Mouse (Mus musculus) NIH3T3 (cell line): ENCODE data around the gene Eci3.
"Not testable (repeated sequence)": the region's sequence is repeated elsewhere in the genome, so short reads cannot be mapped to it uniquely, and the experiment has no call there.

Experiments used
- DNase-seq: peaks from one replicate; pipeline ENCODE4 v3.0.0-alpha.2; 2012; ENCODE audit warnings: low read depth

Eci3 gene

DNA sequence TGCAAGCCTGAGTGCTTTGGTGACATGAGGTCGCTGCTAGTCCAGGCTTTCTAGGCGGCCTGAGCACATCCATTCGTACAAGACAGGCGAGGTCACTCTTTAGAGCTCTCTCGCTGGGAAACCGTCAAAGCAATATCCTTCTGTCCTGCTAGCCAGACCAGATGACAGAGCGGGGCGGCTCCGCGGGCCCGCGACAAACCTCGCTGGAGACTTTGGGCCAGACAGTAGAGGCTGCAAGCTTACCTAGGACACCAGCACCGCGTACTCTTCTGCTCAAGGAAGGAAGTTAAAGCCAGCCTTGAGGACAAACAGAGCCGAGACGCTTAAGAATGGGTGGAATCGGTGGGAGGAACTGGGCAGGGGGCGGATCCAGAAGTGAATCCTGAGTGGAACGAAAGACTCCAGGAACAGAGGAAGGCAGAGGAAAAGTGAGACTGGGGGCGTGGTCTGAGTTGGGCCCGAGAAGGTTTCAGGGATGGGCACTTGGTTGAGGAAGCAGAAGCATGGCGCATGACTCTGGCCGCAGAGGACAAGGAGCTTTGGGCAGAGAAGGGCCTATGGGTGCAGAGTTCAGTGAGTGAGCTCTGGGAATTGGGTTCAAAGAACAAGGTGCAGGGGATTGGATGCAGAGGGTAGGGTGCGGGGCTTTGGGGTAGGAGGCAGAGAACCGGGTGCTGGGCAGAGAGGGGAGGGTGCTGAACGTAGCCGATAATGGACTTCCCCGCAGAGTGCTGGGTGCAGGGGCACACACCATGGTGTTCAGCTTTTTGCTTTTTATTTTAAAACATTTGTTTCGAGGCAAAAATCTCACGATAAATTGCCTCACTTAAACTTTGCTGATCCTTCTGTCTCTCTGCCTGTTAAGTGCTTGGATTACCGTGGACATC is at the start of gene Eci3:
Gene Eci3, minus strand, starts transcription at position 300 of the 887 bp plus-strand sequence.
- DNase-seq: no peak

DNA sequence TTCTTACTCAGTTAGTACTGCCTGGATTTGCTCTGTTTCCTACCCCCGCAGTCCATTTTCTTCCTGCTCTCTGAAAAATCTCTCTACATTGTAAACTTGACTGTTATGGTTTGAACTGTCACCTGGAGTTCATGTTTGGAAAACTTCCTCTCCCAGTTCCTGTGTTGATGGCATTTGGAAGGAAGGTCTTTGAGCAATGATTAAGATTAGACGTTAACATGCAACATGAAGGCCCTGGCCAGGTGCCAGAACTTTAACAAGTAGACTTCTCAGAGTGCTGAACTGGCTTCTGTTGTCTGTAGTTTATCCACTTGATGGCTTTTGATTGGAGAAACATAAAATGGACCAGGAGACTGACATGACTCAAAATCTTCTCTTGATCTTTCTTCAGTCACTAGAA is 32.3 kb upstream of the Eci3 start:
- peak; percentile 9 for DNase-seq

DNA sequence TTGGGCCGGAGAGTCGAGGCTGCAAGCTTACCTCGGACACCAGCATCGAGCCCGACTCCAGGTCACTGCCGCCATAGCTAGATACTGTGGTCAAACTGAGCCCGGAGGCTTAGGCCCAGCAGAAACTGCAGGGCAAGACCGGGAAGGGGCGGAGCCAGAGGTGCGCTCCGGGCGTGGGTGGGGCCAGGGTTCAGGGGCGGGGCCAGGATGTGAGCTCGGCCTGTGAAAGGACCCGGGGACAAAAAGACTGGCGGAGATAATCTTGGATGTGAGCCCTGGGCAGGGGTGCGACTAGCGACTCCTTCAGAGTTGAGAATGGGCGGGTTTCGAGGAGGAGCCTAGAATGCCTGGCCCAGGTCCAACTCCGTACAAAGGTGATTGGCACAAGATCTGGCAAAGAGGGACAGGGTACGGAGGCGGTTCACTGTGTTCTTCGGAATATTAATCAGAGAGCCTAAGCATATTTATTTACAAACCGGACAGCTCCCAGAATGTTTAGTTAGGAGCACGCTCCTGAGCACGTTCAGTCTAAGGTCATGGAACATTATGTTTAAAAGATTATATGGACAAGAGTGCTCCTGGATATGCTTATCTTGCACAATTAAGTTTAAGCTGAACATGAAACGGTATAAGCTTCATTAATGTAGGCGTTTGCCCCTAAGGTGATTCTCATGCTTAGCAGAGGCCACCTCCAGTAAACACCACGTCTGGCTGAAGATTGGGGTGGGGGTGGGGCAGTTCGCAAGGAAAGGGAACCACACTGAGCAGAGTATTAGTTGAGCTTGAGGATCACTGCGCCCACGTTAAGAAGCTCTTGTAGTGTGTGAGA is 30.6 kb upstream of the Eci3 start:
- peak; percentile 94 for DNase-seq

DNA sequence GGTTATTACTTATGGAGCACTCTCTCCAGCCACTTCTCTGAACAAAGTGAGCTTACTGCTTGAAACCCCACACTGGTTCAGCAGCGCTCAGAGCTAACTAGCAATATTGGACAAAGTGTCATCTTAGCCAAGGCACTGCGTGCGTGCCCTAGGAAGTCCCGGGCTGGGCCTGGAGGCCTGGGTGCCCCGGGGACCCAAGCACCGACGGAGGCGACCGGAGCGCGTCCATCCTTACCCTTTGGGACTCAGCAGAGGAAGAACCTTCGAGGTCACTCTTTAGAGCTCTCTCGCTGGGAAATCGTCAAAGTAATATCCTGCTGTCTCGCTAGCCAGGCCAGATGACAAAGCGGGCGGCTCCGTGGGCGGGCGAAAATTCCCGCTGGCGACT is 30.0 kb upstream of the Eci3 start:
- no peak for DNase-seq

DNA sequence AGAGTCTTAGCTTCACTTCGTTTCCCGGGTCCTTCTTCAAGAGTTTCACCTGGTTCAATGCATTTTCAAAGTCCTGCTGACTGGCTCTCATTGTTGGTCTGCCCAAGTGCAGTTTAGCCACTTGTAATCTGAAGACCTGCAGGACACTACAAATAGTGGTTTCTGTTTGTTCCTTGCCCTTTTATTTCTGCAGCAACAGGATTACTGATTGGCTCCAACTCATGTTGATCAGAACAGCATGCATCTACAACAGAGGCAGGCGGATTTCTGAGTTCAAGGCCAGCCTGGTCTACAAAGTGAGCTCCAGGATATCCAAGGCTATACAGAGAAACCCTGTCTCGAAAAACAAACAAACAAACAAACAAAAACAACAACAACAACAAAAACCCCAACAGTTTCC is 29.5 kb upstream of the Eci3 start:
- DNase-seq: peak; percentile 8

DNA sequence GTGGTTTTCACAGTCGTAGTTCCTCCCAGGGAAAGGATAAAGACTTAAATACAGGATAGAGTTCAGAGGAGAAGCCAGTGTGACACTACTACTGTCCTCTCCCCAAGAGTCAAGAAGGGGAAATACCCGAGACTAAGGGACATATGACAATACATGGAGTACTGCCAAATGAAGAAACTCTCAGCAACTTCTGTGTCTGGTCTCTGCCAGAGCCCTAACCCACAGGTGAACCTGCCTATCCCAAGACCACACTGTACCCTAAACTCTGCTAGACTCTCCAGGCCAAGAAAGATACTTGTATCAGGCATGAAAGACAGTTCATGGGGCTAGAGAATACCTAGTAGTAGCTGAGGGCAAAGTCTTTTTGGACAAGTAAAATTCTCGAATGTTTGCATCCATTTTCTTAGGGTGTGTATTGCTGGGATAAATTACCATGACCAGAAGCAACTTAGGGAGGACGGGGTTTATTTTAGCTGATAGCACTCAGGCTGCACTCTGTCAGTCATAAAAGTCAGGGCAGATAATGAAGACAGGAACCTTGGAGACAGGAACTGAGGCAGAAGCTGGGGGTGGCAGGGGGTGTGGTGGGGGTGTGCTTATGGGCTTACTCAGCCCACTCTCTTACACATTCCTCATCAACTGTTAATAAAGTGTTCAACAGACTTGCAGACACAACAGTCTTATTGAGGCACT is 28.1 kb upstream of the Eci3 start:
- no peak for DNase-seq

DNA sequence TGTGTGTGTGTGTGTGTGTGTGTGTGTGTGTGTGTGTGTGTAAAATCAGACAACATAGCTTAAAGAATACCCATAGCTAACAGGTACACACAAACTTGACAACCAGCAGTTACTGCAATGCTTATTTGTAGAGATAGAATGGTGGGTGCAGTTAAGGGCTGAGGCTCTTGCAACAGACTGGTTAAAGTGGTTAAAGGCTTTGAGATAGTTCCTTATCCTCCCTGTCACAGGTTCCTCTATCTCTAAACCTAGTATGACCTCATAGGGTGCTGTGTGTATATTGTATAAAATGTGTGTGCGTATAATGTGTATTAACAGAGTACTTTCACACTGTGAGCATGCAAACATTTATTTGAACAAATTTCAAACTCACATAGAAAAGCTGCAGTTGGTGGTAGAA is 19.9 kb upstream of the Eci3 start:
- DNase-seq: not testable (repeated sequence)

DNA sequence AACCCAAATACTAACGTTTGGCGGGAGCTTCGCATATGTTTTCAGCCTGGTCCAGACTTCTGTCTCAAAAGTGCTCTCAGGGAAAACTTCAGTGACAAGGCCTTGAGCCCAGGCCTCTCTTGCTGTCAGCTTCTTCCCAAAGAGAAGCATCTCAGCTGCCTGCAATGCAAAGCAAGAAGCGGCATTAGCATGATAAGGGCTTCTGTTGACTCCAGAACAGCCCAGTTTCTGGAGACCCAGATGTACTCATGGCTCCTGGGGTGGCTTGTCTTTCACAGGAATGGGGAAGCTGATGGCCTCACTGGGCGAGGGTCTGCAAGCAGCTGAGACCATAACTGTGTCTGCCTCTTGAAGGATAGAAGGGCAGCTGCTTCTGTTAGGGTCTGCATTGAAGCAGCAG is 15.0 kb upstream of the Eci3 start:
- not testable (repeated sequence) for DNase-seq

DNA sequence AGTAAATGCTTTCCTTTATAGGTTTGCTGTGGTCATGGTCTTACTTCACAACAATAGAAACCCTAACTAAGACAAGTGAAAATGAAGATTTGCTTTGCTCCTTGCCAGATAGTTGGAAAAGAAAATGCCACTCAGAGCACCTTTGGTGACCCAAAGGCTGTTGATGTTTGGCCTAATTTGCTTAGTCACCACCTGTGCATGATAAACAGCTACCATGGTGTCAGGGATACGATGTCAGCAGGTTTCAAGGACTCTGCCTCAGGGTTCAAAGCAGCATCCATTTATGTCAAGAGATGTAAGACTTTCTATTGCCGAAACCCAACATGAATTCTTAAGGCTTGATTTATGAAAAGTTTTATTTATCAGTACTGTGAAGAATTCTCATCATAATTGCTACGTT is 13.8 kb upstream of the Eci3 start:
- DNase-seq: no peak

DNA sequence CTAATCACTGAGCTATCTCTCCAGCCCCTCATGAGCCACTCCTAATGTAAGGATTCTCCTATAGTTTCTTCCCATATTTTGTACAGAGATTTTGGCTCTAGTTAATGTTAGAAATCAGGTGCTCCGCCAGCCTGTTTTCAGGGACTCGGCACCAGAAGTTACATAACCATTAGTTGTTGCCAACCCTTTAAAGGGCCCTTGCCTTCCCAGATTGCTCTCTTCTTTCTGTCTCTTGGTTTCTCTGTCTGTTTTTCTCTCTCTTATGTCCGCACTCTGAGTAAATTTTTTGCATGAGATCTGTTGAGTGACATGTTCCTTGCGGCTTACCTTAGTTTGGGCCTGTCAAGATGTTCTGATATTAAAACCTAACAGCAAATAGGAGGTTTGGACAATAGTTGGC is 12.5 kb upstream of the Eci3 start:
- no peak for DNase-seq

DNA sequence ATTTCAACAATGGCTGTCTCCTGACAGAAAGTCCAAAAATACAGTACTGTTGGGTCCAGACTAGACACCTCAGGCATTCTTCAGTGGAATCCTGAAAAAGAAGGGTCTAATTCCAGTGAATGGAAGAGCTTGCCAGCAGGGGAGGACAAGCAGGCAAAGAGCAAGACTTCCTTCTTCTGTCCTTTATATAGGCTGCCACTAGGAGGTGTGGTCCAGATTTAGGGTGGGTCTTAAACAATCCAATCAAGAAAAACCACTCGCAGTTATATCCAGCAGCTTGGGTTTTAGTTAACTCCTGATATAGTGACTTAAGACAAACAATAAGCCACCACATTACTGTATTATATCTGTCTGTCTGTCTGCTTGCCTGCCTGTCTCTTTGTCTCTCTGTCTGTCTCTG is 10.2 kb upstream of the Eci3 start:
- peak; percentile 7 for DNase-seq

DNA sequence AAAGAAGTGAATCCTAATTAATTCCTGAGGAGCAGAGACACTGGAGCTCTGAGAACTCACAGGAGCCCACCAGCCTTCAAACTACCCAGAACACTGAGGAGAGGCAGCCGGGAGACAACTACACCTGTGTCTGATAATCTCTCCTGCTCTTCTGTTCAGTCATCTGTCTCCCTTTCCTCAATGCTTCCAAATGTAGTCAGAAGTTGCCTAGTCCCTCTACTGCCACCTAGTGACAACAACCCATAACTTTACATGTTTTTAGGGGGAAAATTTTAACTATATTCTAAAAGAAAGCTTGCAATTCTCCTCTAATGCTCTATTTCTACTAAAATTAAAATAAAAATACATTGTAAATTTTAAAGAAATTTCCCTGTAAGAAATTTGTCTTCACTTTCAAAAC is 9.5 kb upstream of the Eci3 start:
- peak; percentile 66 for DNase-seq

DNA sequence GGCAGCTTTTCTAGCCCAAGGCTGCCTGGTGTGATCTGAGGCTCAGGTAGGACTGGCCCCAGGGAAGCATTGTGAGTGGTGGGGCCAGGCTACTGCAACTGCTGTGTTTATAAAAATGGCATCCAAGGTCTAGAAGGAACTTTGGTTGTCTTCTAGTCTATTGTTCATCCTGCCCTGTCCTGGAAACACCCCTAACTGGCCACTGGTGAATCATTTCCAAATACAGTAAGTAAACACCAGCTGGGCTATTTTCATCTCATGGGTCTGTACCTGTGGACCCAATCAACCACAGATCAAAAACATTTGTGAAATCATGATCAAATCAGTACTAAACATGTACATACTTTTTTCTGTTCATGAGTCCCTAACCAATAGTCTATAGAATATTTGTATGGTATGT is 8.8 kb upstream of the Eci3 start:
- not testable (repeated sequence) for DNase-seq

DNA sequence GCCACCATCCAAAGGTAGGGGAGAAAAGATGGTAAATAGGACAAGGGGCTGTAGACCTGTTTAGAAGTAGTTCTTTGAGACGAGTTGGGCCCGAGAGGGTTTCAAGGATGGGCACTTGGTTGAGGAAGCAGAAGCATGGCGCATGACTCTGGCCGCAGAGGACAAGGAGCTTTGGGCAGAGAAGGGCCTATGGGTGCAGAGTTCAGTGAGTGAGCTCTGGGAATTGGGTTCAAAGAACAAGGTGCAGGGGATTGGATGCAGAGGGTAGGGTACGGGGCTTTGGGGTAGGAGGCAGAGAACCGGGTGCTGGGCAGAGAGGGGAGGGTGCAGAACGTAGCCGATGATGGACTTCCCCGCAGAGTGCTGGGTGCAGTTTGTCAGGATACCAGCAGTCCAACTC is 2.0 kb upstream of the Eci3 start:
- not testable (repeated sequence) for DNase-seq

DNA sequence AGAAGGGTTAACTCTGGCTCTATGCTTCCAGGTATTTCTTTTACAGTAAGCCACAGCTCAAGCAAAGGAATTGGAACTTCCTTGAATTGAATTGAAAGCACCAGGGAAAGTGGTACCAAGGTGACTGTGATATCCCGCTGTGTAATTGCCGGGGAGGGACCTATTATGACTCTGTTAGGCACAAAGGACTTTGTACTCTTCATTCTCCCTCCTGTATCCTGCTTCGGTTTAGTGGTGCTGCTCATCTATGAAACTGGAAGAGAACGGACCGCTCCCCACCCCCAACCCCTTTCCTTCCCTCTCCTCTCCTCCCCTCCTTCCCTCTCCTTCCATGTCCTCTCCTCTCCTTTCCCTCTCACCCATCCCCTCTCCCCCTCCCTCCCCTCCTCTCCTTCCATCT is 1.3 kb upstream of the Eci3 start:
- DNase-seq: no peak

DNA sequence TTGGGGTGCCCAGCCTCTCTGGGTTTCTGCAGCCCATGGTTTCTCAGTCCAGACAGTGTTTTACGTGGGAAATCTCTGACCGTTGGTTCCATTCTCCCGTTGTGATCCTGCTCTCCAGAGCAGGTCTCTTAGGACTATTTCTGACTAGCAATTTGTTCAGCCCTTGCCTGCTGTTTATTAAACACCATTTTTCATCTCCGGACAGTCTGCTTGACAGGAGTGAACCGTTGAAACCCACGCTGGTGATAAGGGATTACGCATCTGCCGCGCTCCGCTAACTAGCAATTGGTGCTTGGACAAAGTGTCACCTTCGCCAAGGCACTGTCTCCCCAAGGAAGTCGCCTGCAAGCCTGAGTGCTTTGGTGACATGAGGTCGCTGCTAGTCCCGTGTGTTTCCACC is 809 bp upstream of the Eci3 start:
- no peak for DNase-seq

DNA sequence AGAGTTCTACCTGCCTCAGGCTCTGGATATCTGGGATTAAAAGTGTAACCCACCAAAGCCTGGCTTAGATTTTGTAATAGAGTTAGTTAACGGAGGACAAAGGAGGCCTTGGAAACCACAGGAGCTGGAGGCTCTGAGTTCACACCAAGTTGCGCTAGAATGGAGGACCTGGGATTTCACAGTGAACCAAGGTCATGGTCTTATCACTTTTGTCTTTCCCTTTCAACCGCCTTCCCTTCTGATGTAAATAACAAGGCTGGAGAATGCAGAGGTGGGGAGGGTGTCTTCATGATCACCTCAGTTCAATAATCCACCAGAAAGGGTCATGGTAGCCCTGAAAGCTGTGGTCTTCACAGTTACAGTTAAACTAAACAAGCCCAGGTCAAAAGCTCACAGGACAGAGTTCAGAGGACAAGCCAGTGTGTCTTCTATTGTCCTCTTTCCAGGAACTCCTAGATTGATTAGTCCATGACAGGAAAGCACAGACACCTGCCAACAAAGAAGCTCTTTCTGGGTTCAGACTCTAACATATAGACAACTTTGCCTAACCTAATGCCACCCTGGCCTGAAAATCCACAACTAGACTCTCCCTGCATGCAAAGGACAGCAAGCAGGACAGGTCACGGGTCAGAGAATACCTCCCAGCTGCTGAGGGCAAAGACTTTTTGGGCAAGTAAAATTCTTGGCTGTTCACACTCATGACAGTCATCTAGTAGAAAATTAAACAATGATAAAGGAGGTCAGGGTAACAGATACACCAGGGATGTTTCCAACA is 2.4 kb downstream of the Eci3 start:
- no peak for DNase-seq

DNA sequence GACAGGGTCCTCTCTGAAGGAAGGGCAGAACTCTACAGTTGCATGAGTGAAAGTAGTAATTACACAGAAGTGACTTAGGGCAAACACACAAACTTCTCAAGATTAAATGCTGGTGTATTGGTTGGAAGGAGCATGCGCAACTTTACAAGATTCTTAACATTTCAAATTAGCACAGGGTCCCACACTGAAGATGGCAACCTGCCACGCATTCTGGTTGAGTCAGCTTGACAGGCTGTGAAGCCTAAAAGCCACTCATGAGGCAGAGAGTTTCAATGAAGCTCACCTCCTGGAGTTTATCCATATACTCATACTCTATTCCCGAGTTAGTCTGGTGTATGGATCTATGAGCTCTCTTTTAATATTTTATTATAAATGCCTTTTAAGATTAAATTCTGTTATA is 5.5 kb downstream of the Eci3 start:
- DNase-seq: peak; percentile 9

DNA sequence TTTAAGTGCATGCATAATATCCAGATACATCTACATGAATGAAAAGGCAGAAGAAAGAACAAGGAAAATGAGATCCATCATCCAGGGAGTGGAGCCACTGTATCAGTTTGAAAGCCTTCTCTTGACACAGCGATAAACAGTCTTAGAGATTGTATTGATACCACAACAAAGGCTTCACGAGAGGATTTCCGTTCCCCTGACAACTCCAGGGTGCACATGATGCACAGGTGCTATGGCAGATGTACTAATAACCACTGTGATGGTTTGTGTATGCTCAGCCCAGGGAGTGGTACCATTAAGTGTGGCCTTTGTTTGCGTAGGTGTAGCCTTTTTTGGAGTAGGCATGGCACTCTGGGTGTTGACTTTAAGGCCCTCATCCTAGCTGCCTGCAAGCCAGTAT is 6.7 kb downstream of the Eci3 start:
- DNase-seq: no peak

DNA sequence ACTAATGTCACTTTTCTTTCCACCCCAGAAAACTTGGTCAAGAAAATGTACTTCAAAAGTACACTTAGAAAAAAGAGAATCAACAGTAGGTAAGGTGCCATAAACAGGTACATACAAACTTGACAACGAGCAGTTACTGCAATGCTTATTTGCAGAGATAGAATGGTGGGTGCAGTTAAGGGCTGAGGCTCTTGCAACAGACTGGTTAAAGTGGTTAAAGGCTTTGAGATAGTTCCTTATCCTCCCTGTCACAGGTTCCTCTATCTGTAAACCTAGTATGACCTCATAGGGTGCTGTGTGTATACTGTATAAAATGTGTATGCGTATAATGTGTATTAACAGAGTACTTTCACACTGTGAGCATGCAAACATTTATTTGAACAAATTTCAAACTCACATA is 12.2 kb downstream of the Eci3 start:
- not testable (repeated sequence) for DNase-seq

DNA sequence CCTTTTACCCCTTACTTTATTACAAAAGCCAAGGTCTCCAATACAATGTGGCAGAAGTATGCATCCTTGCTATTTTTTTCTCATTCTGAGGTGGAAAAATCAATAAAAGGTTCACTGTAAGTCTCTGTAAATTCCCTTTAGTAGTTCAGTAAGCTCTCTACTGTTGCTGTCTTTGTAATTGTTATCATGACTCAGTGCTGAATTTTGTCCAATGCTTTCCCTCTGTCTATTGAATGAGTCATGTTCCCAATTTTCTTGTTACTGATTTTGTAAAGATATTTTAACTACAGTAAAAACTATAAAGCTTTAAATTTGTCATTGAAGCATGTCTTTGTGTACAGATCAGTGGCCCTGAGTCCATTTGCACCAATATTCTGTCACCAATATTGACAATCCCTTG is 21.2 kb downstream of the Eci3 start:
- peak; percentile 49 for DNase-seq
